Mouse (Mus musculus) retina, adult 2 months (tissue): ENCODE measurements around the gene Samd14.
"Not testable (repeated sequence)": the region's sequence is repeated elsewhere in the genome, so short reads cannot be mapped to it uniquely, and the experiment has no call there.

ENCODE experiments used
- DNase-seq: peaks from one replicate; pipeline ENCODE4 v3.0.0-alpha.2; 2012; ENCODE audit warnings: low read depth, low spot score

Gene Samd14

GRCm38 (mm10) chr11:95006038-95006437 lies 3.6 kb upstream of the Samd14 start:
- no peak for DNase-seq

GRCm38 (mm10) chr11:95006525-95007219 lies 3.0 kb upstream of the Samd14 start:
- peak; percentile 69 for DNase-seq

- DNase-seq: no peak
These were observed 2.3 kb upstream of the Samd14 start for GRCm38 (mm10) chr11:95007418-95007817.

- no peak for DNase-seq
These were observed 734 bp upstream of the Samd14 start for GRCm38 (mm10) chr11:95008661-95009628.

GRCm38 (mm10) chr11:95010141-95010739 lies 561 bp downstream of the Samd14 start:
- no peak for DNase-seq

- DNase-seq: not testable (repeated sequence)
These were observed 1.2 kb downstream of the Samd14 start for GRCm38 (mm10) chr11:95010841-95011403.

- DNase-seq: no peak
These were observed 1.7 kb downstream of the Samd14 start for GRCm38 (mm10) chr11:95011416-95011815.

GRCm38 (mm10) chr11:95012075-95012474 lies 2.4 kb downstream of the Samd14 start:
- DNase-seq: no peak

GRCm38 (mm10) chr11:95012487-95012886 lies 2.8 kb downstream of the Samd14 start:
- no peak for DNase-seq

- no peak for DNase-seq
These were observed 5.8 kb downstream of the Samd14 start for GRCm38 (mm10) chr11:95015484-95015883.

- no peak for DNase-seq
These were observed 12.7 kb downstream of the Samd14 start for GRCm38 (mm10) chr11:95022237-95022992.

- no peak for DNase-seq
These were observed 13.8 kb downstream of the Samd14 start for GRCm38 (mm10) chr11:95023481-95023880.

- peak; percentile 26 for DNase-seq
These were observed 14.9 kb downstream of the Samd14 start for GRCm38 (mm10) chr11:95024439-95025184.

- no peak for DNase-seq
These were observed 15.7 kb downstream of the Samd14 start for GRCm38 (mm10) chr11:95025227-95026012.

GRCm38 (mm10) chr11:95026090-95026542 lies 16.4 kb downstream of the Samd14 start:
- DNase-seq: no peak

- no peak for DNase-seq
These were observed 17.2 kb downstream of the Samd14 start for GRCm38 (mm10) chr11:95026849-95027248.

GRCm38 (mm10) chr11:95027850-95028470 lies 18.3 kb downstream of the Samd14 start:
- no peak for DNase-seq

GRCm38 (mm10) chr11:95032945-95033344 lies 23.3 kb downstream of the Samd14 start:
- DNase-seq: no peak

- no peak for DNase-seq
These were observed 23.9 kb downstream of the Samd14 start for GRCm38 (mm10) chr11:95033617-95034016.
